Mouse (Mus musculus): ENCODE data around the gene Elf2.

DNA sequence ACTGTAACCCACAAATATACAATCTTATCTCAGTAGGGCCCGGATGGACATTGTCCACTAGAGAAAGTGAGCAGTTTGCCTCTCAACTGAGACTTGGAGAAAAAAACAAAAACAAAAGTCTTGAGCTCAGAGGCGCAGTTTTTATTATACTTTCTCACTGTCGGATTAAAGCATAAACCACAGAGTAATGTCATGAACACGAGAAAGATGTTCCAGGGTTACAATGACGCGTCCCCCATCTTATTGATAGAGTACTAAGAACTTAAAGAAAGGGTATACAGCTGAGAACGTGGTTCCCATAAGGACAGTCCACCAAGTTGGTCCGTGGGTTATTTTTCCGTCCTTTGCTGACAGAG lies 1.1 kb downstream of the Elf2 start:
- TF ChIP-seq GATA1 (IDR thresholded peaks at IDR 0.05; ENCODE audit: borderline replicate concordance, low read length): no peak
- no peak for TF ChIP-seq FLI1 (IDR thresholded peaks at IDR 0.05; ENCODE audit: low read length)

Measured in megakaryocyte, embryonic 14.5 days (primary cell).